Mouse (Mus musculus) hindbrain, postnatal 0 days (tissue): ENCODE results near the gene Cyp21a1. TPM values are rescaled to one million over a fixed set of nuclear protein-coding genes. Genes with fewer than 3 reads are reported as not detected.
A peak's percentile ranks its signal among the peaks of the same experiment; 100 is the strongest.
"Not testable (repeated sequence)": the region's sequence is repeated elsewhere in the genome, so short reads cannot be mapped to it uniquely, and the experiment has no call there.

Source experiments
- ATAC-seq: fragments of 200-750 bp; cut with Nextera tagmentation; 2 replicates; pipeline ENCODE4 v1.8.0; 2017; ENCODE audit warnings: mild to moderate bottlenecking, moderate TSS enrichment, moderate library complexity
- DNase-seq: peaks from one replicate; pipeline ENCODE4 v3.0.0-alpha.2; 2015; ENCODE audit warnings: low spot score
- H3K27ac ChIP-seq: fragments of 300-500 bp; sonication (generic); 2 replicates; pipeline ENCODE4 v1.5.1; 2014; ENCODE audit warnings: mild to moderate bottlenecking
- H3K27me3 ChIP-seq: fragments of 300-500 bp; sonication (generic); 2 replicates; pipeline ENCODE4 v1.6.1; 2014; ENCODE audit warnings: low read length, mixed read lengths; ENCODE audit not compliant: insufficient read depth
- H3K36me3 ChIP-seq: fragments of 300-500 bp; sonication (generic); 2 replicates; pipeline ENCODE4 v1.6.1; 2014; ENCODE audit warnings: low read length, mixed read lengths; ENCODE audit not compliant: insufficient read depth
- H3K4me1 ChIP-seq: fragments of 300-500 bp; sonication (generic); 2 replicates; pipeline ENCODE4 v1.6.1; 2014; ENCODE audit warnings: antibody characterized with exemption, low read length, mixed read lengths; ENCODE audit not compliant: insufficient read depth
- H3K4me2 ChIP-seq: fragments of 300-500 bp; sonication (generic); 2 replicates; pipeline ENCODE4 v1.6.1; 2014; ENCODE audit warnings: low read depth, mild to moderate bottlenecking, low read length, moderate library complexity, mixed read lengths
- H3K4me3 ChIP-seq: fragments of 300-500 bp; sonication (generic); 2 replicates; pipeline ENCODE4 v1.5.1; 2014; ENCODE audit warnings: low read length
- H3K9ac ChIP-seq: fragments of 300-500 bp; sonication (generic); replicated peaks from 2 replicates; pipeline ENCODE4 v1.6.1; 2014; ENCODE audit warnings: mild to moderate bottlenecking, low read length, moderate library complexity, mixed read lengths
- H3K9me3 ChIP-seq: fragments of 300-500 bp; sonication (generic); 2 replicates; pipeline ENCODE4 v1.6.1; 2016; ENCODE audit warnings: low read length, mixed read lengths
- CTCF ChIP-seq: IDR thresholded peaks from 2 replicates; pipeline ENCODE4 v1.5.1; 2016; ENCODE audit warnings: antibody characterized with exemption, control low read depth, low read depth
- WGBS: fragments of 180-500 bp; shearing (Covaris S2); extraction: QIAGEN DNeasy Blood & Tissue Kit; methylation state at CpG from one replicate; pipeline ENCODE4 v1.1.7; 2014; 5-methylcytosine and 5-hydroxymethylcytosine counted together
- polyA plus RNA-seq: library from polyadenylated mRNA; unstranded; fragments of >200 nt; fragmentation: Nextera tagmentation; extraction: Ambion mirVana; gene quantifications from 2 replicates; pipeline ENCODE4 v1.2.1, GENCODE M21; 2015
- total RNA-seq: library from RNA; depleted of rRNA; stranded (reverse); fragments of >200 nt; gene quantifications from 2 replicates; pipeline ENCODE4 v1.2.3, GENCODE M21; 2014

Gene Cyp21a1
- total and polyA plus RNA-seq, 2 experiments from 2014 or later: not detected

DNA sequence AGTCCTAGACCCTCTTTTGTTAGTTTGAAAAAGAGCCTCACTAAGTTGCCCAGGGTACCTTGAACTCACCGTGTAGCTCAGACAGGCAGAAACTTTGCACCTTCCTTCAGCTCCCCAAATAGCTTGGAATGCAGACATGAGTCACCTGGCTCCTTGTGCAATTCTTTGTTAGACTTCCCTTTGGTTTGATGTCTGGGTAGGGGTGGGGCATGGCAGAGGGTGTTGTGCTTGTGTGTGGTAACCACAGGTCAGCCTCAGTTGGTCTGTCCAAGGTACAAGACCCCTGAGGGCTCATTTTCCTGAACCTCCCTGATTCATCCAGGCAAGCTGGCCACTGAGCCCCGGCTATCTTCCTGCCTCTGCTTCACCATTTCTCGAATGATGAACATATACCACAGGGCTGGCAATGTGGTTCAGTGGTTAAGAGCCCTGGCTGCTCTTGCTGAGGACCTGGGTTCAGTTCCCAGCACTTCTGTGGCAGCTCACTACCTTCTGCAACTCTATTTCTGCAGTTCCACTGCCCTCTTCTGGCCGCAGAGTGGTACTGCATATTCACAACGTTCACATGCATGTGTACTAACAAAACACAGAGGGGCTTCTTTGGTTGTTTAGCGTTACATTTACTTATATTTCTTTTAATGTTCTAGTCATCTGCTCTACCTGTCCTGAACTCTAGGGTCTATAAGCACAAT lies 656 bp upstream of the Cyp21a1 start:
- ATAC-seq (no peak), DNase-seq (no peak)
- WGBS: 74% methylated on average over 6 of the region's 6 CpGs
- H3K27ac ChIP-seq: no peak overlapping the region
- H3K27me3 ChIP-seq: no peaks in the 10 kb centered on the region
- no peaks in the 10 kb centered on the region for H3K4me1 ChIP-seq
- TF ChIP-seq CTCF: peak; percentile 38
- H3K4me2 ChIP-seq: no peak overlapping the region
- H3K9ac ChIP-seq: no peak overlapping the region
- H3K36me3 ChIP-seq: no peaks in the 10 kb centered on the region
- no peak overlapping the region for H3K4me3 ChIP-seq
- no peaks in the 10 kb centered on the region for H3K9me3 ChIP-seq

DNA sequence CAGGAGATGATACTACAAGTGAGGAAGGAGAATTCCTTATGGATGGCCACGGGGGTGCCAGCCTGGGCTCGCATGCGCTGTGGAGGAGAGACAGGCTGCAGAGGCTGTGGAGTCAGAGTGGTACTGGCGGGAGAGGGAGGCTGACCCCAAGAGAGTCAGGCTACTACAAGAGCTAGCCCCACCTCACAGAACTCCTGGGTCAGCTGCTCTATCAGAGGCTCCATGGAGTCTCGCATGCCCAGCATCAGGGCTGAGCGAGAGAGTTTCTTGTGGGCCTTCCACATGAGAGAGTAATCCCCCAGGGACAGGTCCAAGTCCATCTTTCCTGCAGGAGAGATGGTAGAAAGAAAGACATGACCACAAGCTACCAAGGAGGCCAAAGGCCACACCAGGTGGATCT lies 994 bp downstream of the Cyp21a1 start:
- DNase-seq, H3K4me2 ChIP-seq, H3K9ac ChIP-seq, H3K4me3 ChIP-seq, H3K36me3 ChIP-seq, H3K27me3 ChIP-seq, H3K9me3 ChIP-seq, H3K27ac ChIP-seq, ATAC-seq, H3K4me1 ChIP-seq: not testable (repeated sequence)
- 91% methylated on average over 5 of the region's 6 CpGs for WGBS

- not testable (repeated sequence) for H3K4me3 ChIP-seq, ATAC-seq, H3K27me3 ChIP-seq, H3K36me3 ChIP-seq, H3K4me1 ChIP-seq, H3K9me3 ChIP-seq, H3K27ac ChIP-seq, DNase-seq, H3K4me2 ChIP-seq, H3K9ac ChIP-seq
- 85% methylated on average over 9 of the region's 9 CpGs for WGBS
Observed at GRCm38 (mm10) chr17:34802756-34803155, 1.6 kb downstream of the Cyp21a1 start.

- ATAC-seq, H3K9me3 ChIP-seq, H3K4me2 ChIP-seq, H3K27me3 ChIP-seq, H3K4me3 ChIP-seq, DNase-seq, H3K4me1 ChIP-seq, H3K36me3 ChIP-seq, H3K27ac ChIP-seq, H3K9ac ChIP-seq: not testable (repeated sequence)
- 90% methylated on average over 16 of the region's 16 CpGs for WGBS
Observed at GRCm38 (mm10) chr17:34800781-34801305, 3.5 kb downstream of the Cyp21a1 start.

DNA sequence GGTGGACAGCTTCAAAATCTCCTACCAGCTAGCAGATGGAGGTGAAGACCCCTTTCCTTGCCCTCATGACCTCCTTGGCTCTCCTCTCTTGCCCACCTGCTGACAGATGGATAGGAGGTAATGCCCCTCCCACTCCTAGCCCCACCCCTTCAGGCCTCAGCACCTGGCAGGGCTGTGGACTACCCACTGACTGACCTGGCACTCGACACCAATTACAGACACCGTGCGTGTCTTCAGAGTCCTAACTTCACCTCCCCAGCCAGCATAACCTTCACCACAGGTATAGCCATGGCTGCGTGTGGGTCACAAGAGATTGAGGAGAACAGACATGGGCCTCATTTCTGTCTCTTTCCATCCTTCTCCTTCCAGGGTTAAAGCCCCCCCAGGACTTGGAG lies 4.8 kb downstream of the Cyp21a1 start:
- Histone ChIP-seq H3K4me1 (no peaks in the 10 kb centered on the region), H3K4me2 (no peak overlapping the region), H3K9me3 (no peaks in the 10 kb centered on the region), H3K9ac (no peak overlapping the region), H3K36me3 (no peaks in the 10 kb centered on the region), H3K4me3 (no peak overlapping the region), H3K27ac (no peak overlapping the region), H3K27me3 (no peaks in the 10 kb centered on the region)
- no peak for TF ChIP-seq CTCF
- no peak for ATAC-seq
- WGBS: 90% methylated on average over 4 of the region's 4 CpGs
- DNase-seq: no peak

DNA sequence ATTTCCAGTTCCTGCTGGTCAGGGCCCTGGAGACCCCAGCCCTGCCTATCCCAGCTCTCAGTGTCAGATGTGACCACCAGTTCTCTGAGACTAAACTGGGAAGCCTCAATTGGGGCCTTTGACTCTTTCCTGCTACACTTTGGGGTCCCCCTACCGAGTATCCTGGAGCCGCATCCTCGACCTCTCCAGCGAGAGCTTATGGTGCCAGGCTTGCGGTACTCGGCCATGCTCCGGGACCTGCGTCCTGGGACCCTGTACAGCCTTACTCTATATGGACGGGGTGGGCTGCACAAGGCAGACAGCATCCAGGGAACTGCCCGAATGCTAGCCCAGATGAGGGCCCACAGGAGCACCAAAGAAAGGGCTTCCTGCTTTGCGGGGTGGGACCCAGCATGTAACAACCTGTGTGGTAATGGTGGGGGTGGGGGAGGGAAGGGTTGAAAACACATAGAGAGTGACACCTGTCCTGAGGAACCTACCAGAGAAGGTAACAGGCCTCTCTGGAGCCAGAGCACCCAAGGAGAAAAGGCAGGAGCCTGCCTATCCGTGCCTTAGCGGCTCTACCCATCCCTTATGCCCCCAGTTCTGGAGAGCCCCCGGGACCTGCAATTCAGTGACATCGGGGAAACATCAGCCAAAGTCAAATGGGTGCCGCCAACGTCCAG lies 5.4 kb downstream of the Cyp21a1 start:
- TF ChIP-seq CTCF: no peak
- WGBS: 92% methylated on average over 13 of the region's 17 CpGs
- H3K36me3 ChIP-seq: no peaks in the 10 kb centered on the region

DNA sequence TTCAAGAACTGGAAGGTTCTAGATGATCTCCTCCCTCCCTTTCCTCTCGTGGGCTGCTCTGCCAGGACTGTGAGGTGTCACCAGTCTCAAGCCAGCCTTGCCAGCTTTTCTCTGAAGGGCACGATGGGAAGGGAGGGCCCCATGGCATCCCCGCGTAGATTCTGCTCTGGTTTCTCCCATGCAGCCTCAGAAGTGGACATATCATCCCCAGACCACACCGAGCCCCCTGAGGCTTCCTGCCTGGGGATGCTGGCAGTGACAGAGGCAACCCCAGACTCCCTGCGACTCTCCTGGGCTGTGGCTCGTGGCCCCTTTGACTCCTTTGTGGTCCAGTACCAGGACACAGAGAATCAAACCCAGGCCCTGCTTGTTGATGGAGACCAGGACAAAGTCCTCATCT lies 6.3 kb downstream of the Cyp21a1 start:
- H3K27me3 ChIP-seq, H3K27ac ChIP-seq, H3K4me2 ChIP-seq, H3K9ac ChIP-seq, H3K4me1 ChIP-seq, ATAC-seq, H3K4me3 ChIP-seq, H3K9me3 ChIP-seq, DNase-seq, H3K36me3 ChIP-seq: not testable (repeated sequence)
- 88% methylated on average over 7 of the region's 7 CpGs for WGBS

More for the DNA sequence above, 5.4 kb downstream of the Cyp21a1 start:
- no peak for DNase-seq
- Histone ChIP-seq H3K9me3 (no peaks in the 10 kb centered on the region), H3K27me3 (no peaks in the 10 kb centered on the region), H3K4me2 (no peak overlapping the region), H3K27ac (no peak overlapping the region), H3K9ac (no peak overlapping the region), H3K4me1 (no peaks in the 10 kb centered on the region), H3K4me3 (no peak overlapping the region)
- no peak for ATAC-seq

DNA sequence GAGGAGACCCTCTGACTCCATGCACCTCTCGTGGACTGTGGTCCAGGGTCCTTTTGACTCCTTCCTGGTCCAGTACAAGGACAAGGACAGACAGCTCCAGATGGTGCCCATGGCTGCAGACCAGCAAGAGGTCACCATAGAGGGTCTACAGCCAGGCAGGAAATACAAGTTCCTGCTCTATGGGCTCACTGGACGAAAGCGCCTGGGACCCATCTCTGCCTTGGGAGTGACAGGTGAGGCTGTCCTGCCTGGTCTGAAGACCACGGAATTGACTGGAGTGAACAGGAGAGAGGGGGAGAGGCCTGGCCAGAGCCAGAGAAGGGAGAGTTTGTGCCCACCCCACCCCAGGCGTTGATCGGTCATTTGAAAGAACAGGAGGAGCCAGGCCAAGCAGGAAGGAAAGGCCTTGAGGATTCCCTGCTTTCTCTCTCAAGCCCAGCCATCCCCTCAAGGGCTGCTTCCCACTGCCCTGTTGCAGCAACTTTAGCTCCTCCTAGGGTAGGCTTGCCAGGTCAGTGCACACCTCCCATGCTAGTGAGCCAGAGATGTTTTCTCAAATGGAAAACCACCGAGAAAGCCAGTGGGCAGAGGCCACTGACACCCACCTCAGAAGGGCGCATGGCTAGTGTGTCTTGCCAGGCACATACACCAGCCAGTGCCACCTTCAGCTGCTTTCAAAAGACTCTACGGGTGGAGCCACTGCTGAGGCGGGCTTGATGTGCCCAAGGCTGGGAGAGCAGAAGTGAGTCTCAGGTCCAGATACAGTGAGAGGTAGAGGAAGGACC lies 7.0 kb downstream of the Cyp21a1 start:
- H3K4me2 ChIP-seq, H3K9me3 ChIP-seq, H3K4me3 ChIP-seq, H3K9ac ChIP-seq, H3K27me3 ChIP-seq, ATAC-seq, DNase-seq, H3K36me3 ChIP-seq, H3K4me1 ChIP-seq, H3K27ac ChIP-seq: not testable (repeated sequence)
- 87% methylated on average over 10 of the region's 10 CpGs for WGBS
